Comparison of ENCODE assay signal across 16 mouse cellular contexts in the genomic region with DNA sequence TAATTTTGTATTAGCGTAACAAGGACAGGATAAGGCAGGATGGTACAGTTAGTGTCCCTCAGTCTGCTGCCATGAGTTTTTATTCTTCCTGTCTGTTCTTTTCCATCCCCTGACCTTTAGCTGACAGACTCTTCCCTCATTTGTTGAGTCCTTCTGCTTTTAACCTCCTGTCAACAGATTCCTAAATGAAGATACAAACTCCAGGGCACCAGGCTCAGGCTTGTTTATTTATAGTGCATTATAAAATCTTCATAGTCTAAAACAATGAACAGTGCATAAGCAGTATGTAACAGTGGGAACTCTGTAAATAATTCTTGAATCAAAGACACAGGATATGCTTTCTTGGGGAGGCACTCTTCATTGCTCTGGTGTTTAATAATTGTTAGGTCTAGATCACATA.
"Had no signal": no experiment of that assay in that cellular context is flagged by ENCODE, and none has a peak within 500 bp of the region (broad histone marks: within the 10 kb centered on the region; RNA-seq: fewer than 3 reads in every experiment).

No protein-coding gene starts in this region.

- H3K27ac ChIP-seq: limb, embryonic 12.5 days; liver, embryonic 13.5 days; lung, embryonic 15.5 days; macrophage; midbrain, embryonic 15.5 days; neural tube, embryonic 12.5 days had no signal

- ATAC-seq: liver, postnatal 0 days; midbrain, embryonic 15.5 days had no signal

- H3K4me1 ChIP-seq: limb, embryonic 12.5 days; liver, embryonic 13.5 days; lung, embryonic 15.5 days; megakaryocyte, embryonic 14.5 days; midbrain, embryonic 15.5 days; neural tube, embryonic 12.5 days had no signal

- H3K36me3 ChIP-seq: limb, embryonic 12.5 days; liver, embryonic 13.5 days; lung, embryonic 15.5 days; midbrain, embryonic 15.5 days; neural tube, embryonic 12.5 days had no signal

- H3K27me3 ChIP-seq: limb, embryonic 12.5 days; liver, embryonic 13.5 days; lung, embryonic 15.5 days; megakaryocyte, embryonic 14.5 days; midbrain, embryonic 15.5 days; neural tube, embryonic 12.5 days had no signal

- H3K9me3 ChIP-seq: liver, embryonic 13.5 days; lung, embryonic 15.5 days; megakaryocyte, embryonic 14.5 days; midbrain, embryonic 15.5 days; neural tube, embryonic 12.5 days had no signal

- DNase-seq: kidney, postnatal 4 days; liver; liver, embryonic 13.5 days; liver, postnatal 0 days; lung, postnatal 14 days; right cerebral cortex, postnatal 4 days; spleen, adult 18-20 months; thymus, adult 18-20 months; thymus, postnatal 14 days had no signal

- H3K9ac ChIP-seq: limb, embryonic 12.5 days; liver, embryonic 13.5 days; liver, postnatal 0 days; lung, embryonic 15.5 days; midbrain, embryonic 15.5 days; neural tube, embryonic 12.5 days had no signal

- H3K4me2 ChIP-seq: limb, embryonic 12.5 days; liver, embryonic 13.5 days; lung, embryonic 15.5 days; midbrain, embryonic 11.5 days; midbrain, embryonic 15.5 days; neural tube, embryonic 12.5 days had no signal

- H3K4me3 ChIP-seq: limb, embryonic 12.5 days; liver, embryonic 13.5 days; lung, embryonic 15.5 days; megakaryocyte, embryonic 14.5 days; midbrain, embryonic 15.5 days; neural tube, embryonic 12.5 days had no signal
